Mouse (Mus musculus) forebrain, embryonic 16.5 days (tissue): ENCODE measurements around the gene Gfpt2. TPM values are rescaled to one million over a fixed set of nuclear protein-coding genes. Genes with fewer than 3 reads are reported as not detected.
"Not testable (repeated sequence)": the region's sequence is repeated elsewhere in the genome, so short reads cannot be mapped to it uniquely, and the experiment has no call there.

Source experiments
- ATAC-seq: fragments of 200-750 bp; cut with Nextera tagmentation; 2 replicates; pipeline ENCODE4 v1.8.0; 2017; ENCODE audit warnings: mild to moderate bottlenecking, moderate library complexity
- H3K27ac ChIP-seq: fragments of 300-500 bp; sonication (generic); 2 replicates; pipeline ENCODE4 v1.5.1; 2014; ENCODE audit warnings: low read length, control low read depth
- H3K27me3 ChIP-seq: fragments of 300-500 bp; sonication (generic); replicated peaks from 2 replicates; pipeline ENCODE4 v1.6.1; 2014; ENCODE audit warnings: low read length; ENCODE audit not compliant: control insufficient read depth, insufficient read depth
- H3K36me3 ChIP-seq: fragments of 300-500 bp; sonication (generic); 2 replicates; pipeline ENCODE4 v1.6.1; 2014; ENCODE audit not compliant: control insufficient read depth, insufficient read depth
- H3K4me1 ChIP-seq: fragments of 300-500 bp; sonication (generic); replicated peaks from 2 replicates; pipeline ENCODE4 v1.6.1; 2014; ENCODE audit warnings: low read length; ENCODE audit not compliant: control insufficient read depth, insufficient read depth
- H3K4me2 ChIP-seq: fragments of 300-500 bp; sonication (generic); 2 replicates; pipeline ENCODE4 v1.6.1; 2014; ENCODE audit warnings: mild to moderate bottlenecking, low read length, control low read depth
- H3K4me3 ChIP-seq: fragments of 300-500 bp; sonication (generic); replicated peaks from 2 replicates; pipeline ENCODE4 v1.5.1; 2014; ENCODE audit warnings: mild to moderate bottlenecking, low read length, control low read depth
- H3K9ac ChIP-seq: fragments of 300-500 bp; sonication (generic); replicated peaks from 2 replicates; pipeline ENCODE4 v1.6.1; 2014; ENCODE audit warnings: low read depth, low read length, control low read depth
- H3K9me3 ChIP-seq: fragments of 300-500 bp; sonication (generic); 2 replicates; pipeline ENCODE4 v1.6.1; 2016; ENCODE audit warnings: low read length; ENCODE audit not compliant: control insufficient read depth
- WGBS: fragments of 180-500 bp; shearing (Covaris S2); extraction: QIAGEN DNeasy Blood & Tissue Kit; methylation state at CpG from one replicate; pipeline ENCODE4 v1.1.7; 2014; 5-methylcytosine and 5-hydroxymethylcytosine counted together
- polyA plus RNA-seq: library from polyadenylated mRNA; unstranded; fragments of >200 nt; fragmentation: Nextera tagmentation; extraction: Ambion mirVana; gene quantifications from 2 replicates; pipeline ENCODE4 v1.2.1, GENCODE M21; 2015

Gfpt2 gene
- polyA plus RNA-seq, 1 experiment from 2014 or later: 13.3 TPM

DNA sequence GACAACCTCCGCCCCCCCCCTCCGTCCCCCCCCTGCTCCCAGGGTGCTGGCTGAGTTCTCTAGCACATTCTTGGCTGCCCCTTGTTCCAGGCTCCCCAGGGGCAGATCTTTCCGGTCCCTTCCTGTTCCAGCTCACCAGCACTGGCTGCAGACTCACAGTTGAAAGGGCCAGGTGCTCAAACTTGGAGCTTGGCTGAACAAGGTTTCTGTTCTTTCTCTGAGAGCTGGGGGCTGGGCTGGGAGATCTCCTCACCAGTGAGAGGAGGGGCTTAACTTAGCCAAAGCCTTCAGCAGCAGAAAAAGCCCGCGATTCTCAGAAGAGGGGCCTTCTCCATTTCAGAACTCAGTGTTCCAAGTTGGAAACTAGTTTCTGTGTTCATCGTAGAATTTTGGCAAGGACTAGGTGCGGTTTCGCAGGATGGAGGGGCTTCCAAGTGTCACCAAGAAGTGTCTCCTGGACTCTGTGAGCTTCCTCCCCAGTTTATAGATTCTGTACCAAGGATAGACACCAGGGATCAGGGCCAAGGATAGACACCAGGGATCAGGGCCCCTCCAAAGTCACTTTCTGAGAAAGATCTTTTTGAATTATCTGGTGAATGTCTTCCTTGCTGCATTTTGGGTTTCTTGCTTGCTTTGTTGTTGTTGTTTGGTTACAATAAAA is 29.2 kb upstream of the Gfpt2 start:
- Histone ChIP-seq H3K9ac (no peak overlapping the region), H3K27ac (no peak overlapping the region), H3K4me3 (no peak overlapping the region), H3K36me3 (no peaks in the 10 kb centered on the region), H3K4me1 (no peaks in the 10 kb centered on the region), H3K9me3 (no peaks in the 10 kb centered on the region; the same call in 1 of the 2 replicates), H3K27me3 (no peaks in the 10 kb centered on the region), H3K4me2 (no peak overlapping the region)
- peak; percentile 40; the same call in 1 of the 2 replicates for ATAC-seq
- WGBS: 26% methylated on average over 7 of the region's 8 CpGs

DNA sequence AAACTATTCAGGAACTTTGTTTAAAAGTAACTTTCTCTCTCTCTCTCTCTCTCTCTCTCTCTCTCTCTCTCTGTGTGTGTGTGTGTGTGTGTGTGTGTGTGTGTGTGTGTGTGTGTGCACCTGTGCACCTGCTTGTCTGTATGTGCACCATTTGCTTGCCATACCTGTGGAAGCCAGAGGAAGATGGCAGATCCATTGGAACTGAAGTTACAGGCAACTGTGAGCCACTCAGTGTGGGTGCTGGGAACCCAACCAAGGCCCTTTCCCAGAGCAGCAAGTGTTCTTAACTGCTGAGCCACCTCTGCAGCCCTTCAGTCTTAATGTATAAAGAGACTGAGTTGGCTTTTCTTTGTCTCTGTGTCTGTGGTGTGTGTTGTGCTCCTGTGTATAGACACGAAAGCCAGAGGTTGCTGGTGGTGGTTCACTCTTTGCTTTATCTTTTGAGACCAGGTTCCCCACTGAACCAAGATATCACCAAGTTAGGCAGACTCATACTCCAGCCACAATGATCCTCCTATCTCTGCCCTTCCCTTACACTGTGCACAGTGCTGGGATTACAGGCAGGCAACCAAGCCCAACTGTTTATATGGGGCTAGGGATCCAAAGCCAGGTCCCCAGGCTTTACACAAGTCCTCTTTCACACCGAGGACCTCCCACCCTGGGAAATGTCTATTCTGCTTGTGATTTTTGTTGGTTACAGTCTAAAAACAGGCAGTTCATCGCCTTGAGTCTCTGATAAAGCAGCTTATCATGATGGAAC is 28.4 kb upstream of the Gfpt2 start:
- Histone ChIP-seq H3K4me1 (no peaks in the 10 kb centered on the region), H3K27me3 (no peaks in the 10 kb centered on the region), H3K9me3 (no peaks in the 10 kb centered on the region; the same call in 1 of the 2 replicates), H3K4me2 (no peak overlapping the region), H3K9ac (no peak overlapping the region), H3K27ac (no peak overlapping the region), H3K36me3 (no peaks in the 10 kb centered on the region), H3K4me3 (no peak overlapping the region)
- 87% methylated on average over 3 of the region's 3 CpGs for WGBS
- ATAC-seq: no peak

DNA sequence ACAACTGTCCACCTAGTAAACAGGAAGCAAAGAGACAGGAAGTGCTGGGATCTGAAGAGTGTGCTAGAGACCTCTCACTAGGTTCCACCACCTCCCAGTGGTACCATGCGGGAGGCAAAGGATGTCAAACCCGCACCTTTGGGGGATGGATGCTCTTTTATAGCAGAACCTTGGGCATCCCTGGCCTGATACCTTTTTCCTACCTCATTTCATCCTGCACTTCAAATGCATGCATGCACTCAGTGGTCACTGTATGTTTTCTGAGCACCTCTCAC is 27.9 kb upstream of the Gfpt2 start:
- H3K9me3 ChIP-seq: no peaks in the 10 kb centered on the region; the same call in 1 of the 2 replicates
- no peak overlapping the region for H3K27ac ChIP-seq
- H3K27me3 ChIP-seq: no peaks in the 10 kb centered on the region
- no peak for ATAC-seq
- H3K4me2 ChIP-seq: no peak overlapping the region
- H3K36me3 ChIP-seq: no peaks in the 10 kb centered on the region
- WGBS: 86% methylated on average over 2 of the region's 2 CpGs
- H3K9ac ChIP-seq: no peak overlapping the region
- H3K4me1 ChIP-seq: no peaks in the 10 kb centered on the region
- H3K4me3 ChIP-seq: no peak overlapping the region

DNA sequence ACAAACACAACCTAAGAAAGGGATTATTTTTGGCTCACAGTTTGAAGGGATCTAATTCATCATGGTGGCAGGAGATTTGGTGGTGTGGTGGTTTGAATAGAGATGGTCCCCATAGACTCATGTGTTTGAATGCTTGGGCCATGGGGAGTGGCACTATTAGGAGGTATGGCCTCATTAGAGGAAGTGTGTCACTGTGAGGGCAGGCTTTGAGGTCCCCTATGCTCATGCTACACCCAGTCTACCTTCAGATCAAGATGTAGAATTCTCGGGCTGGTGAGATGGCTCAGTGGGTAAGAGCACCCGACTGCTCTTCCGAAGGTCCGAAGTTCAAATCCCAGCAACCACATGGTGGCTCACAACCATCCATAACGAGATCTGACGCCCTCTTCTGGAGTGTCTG is 26.5 kb upstream of the Gfpt2 start:
- H3K9ac ChIP-seq, ATAC-seq, H3K36me3 ChIP-seq, H3K4me2 ChIP-seq, H3K27ac ChIP-seq, H3K27me3 ChIP-seq, H3K4me3 ChIP-seq, H3K9me3 ChIP-seq, H3K4me1 ChIP-seq: not testable (repeated sequence)
- WGBS: 93% methylated on average over 4 of the region's 6 CpGs

DNA sequence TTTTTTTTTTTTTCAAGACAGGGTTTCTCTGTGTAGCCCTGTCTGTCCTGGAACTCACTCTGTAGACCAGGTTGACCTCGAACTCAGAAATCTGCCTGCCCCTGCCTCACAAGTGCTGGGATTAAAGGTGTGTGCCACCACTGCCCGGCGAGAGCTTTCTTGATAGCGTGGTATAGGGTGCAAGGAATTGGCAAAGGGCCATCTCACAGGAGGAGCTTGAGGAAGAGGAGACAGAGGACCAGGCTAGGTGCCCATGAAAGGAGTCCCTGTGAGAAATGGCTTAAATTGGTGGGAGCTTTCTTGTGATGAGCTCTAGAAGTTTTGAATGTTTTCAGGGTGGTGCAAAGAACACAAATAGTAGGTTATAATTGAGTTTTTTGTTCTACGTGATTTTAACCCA is 25.2 kb upstream of the Gfpt2 start:
- no peak overlapping the region for H3K4me2 ChIP-seq
- no peaks in the 10 kb centered on the region for H3K27me3 ChIP-seq
- no peak overlapping the region for H3K9ac ChIP-seq
- H3K9me3 ChIP-seq: no peaks in the 10 kb centered on the region; the same call in 1 of the 2 replicates
- H3K4me3 ChIP-seq: no peak overlapping the region
- no peaks in the 10 kb centered on the region for H3K4me1 ChIP-seq
- H3K27ac ChIP-seq: no peak overlapping the region
- 88% methylated on average over 5 of the region's 5 CpGs for WGBS
- ATAC-seq: no peak
- H3K36me3 ChIP-seq: no peaks in the 10 kb centered on the region

DNA sequence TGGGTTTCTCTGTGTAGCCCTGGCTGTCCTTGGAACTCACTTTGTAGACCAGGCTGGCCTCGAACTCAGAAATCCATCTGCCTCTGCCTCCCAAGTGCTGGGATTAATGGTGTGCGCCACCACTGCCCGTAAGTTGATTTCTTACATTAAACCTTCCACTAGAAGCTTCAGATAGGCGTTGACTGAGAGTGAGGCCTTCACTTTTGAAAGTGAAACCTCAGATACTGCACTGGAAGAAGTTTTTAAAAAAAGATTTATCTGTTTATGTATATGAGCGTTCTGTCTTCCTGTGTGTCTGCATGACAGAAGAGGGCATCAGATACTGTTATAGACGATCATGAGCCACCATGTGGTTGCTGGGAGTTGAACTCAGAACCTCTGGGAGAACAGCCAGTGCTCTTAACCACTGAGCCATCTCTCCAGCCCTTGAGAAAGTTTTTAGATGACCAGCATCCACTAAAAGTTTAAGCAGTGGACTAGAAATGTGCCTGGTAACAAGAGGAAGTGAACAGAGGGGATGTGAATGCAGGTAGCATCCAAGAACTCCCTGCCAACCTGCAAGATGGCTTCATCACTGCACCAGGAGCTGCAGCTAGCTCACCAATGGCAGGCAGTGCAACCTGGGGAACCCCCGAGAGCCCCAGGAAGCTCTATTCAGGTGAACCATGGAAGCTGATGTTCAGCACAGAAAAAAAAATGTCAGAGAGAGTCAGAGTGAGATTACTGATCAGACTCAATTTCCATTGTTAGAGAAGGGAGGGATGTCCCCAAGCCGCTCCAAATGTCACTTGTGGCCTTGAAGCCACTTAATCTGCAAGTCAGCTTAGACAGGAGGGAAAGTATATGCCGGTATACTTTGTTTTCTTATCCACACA is 23.1 kb upstream of the Gfpt2 start:
- Histone ChIP-seq H3K27me3 (no peaks in the 10 kb centered on the region), H3K4me3 (no peak overlapping the region), H3K36me3 (no peaks in the 10 kb centered on the region), H3K9me3 (no peaks in the 10 kb centered on the region; the same call in 1 of the 2 replicates), H3K4me1 (no peaks in the 10 kb centered on the region), H3K4me2 (no peak overlapping the region), H3K9ac (no peak overlapping the region), H3K27ac (no peak overlapping the region)
- no peak for ATAC-seq
- WGBS: 85% methylated on average over 9 of the region's 9 CpGs

DNA sequence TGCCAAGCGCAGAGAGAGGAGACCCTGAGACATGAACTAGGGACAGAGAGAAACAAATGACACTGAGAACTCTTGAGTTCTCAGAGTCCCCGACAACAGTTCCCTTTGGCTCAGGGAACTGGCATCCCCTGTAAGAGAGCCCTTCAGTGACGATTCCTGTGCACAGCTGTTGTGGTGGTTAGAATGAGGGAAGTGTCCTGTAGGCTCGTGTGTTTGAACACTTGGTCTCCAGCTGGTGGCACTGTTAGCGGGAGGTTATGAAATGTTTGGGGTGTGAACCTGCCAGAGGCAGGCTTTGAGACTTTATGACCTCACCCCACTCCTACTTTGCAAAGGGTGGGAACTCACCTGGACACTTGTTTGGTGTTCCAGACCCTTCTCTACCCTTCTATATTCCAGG is 21.7 kb upstream of the Gfpt2 start:
- H3K9ac ChIP-seq: no peak overlapping the region
- no peaks in the 10 kb centered on the region for H3K36me3 ChIP-seq
- ATAC-seq: no peak
- no peaks in the 10 kb centered on the region for H3K4me1 ChIP-seq
- WGBS: 65% methylated on average over 5 of the region's 5 CpGs
- H3K4me2 ChIP-seq: no peak overlapping the region
- no peaks in the 10 kb centered on the region; the same call in 1 of the 2 replicates for H3K9me3 ChIP-seq
- H3K27me3 ChIP-seq: no peaks in the 10 kb centered on the region
- H3K27ac ChIP-seq: no peak overlapping the region
- no peak overlapping the region for H3K4me3 ChIP-seq

DNA sequence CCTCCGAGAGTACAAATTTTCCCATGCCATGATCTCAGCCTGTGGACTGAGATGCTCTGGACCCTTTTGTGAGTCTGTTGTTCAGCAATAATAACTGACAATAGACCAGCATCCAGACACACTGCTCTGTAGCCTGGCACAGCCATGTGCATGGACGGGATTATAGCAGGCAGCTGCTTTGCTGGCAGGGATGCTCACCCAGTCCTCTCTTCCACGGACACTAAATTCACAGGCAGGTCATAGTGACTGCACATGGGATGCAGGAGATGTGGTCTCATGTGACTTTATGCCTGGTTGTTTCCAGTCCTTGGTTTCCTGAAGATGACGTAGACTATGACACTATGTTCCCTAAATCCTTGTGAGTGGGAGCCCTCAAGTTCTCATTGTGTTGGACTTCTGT is 19.1 kb upstream of the Gfpt2 start:
- H3K4me2 ChIP-seq: no peak overlapping the region
- H3K9me3 ChIP-seq: no peaks in the 10 kb centered on the region
- no peak for ATAC-seq
- H3K36me3 ChIP-seq: no peaks in the 10 kb centered on the region
- no peak overlapping the region for H3K9ac ChIP-seq
- 72% methylated on average over 4 of the region's 4 CpGs for WGBS
- no peak overlapping the region for H3K4me3 ChIP-seq
- no peak overlapping the region for H3K27ac ChIP-seq
- no peaks in the 10 kb centered on the region for H3K4me1 ChIP-seq
- H3K27me3 ChIP-seq: no peaks in the 10 kb centered on the region

DNA sequence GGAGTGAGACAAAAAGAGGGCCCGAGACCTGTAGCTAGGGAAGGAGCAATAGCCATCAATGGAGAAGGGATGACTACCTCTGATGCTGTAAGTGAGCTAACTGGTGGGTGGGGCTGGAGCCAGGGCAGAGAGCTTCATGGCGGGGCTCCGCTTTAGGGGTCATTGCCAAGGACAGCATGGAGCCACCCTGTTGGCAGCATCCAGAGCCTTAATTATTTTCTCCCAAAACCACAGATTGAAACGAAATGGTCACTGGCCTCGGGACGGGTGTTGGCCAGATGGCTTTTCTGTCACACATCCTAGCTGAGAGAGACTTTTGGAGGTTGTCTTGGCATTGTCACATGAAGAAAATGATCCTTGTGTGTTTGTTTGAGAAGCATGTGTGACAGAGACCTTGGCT is 15.1 kb upstream of the Gfpt2 start:
- H3K36me3 ChIP-seq: no peaks in the 10 kb centered on the region
- no peaks in the 10 kb centered on the region for H3K4me1 ChIP-seq
- H3K27ac ChIP-seq: no peak overlapping the region
- H3K9ac ChIP-seq: no peak overlapping the region
- ATAC-seq: no peak
- H3K4me2 ChIP-seq: no peak overlapping the region
- H3K4me3 ChIP-seq: no peak overlapping the region
- H3K9me3 ChIP-seq: no peaks in the 10 kb centered on the region
- 80% methylated on average over 6 of the region's 6 CpGs for WGBS
- H3K27me3 ChIP-seq: no peaks in the 10 kb centered on the region
